Mouse (Mus musculus) yolk sac, embryonic 10.5 days (tissue): ENCODE results near the gene Hus1.

Experiments
- DNase-seq: peaks from one replicate; pipeline ENCODE4 v3.0.0-alpha.2; 2017; ENCODE audit warnings: low spot score

Hus1 gene

DNA sequence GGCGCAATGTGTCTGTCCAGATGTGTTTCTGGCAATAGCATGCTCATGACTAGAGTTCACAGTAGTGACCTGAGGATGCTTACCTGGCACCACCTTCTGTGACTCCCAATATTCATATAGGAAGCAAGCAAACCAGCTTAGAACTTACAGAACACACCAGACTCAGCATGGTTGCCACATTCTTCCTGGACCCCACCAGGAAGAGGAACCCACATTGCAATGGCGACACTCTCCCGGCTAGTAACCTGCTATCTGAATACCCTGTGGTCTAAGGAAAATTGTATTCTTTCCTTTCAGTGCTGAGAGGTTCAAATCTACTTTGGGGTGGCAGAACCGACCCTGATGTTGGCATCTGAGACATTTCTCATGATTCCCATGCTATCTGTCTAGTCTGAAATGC, 32.8 kb downstream of the Hus1 start:
- DNase-seq: no peak

DNA sequence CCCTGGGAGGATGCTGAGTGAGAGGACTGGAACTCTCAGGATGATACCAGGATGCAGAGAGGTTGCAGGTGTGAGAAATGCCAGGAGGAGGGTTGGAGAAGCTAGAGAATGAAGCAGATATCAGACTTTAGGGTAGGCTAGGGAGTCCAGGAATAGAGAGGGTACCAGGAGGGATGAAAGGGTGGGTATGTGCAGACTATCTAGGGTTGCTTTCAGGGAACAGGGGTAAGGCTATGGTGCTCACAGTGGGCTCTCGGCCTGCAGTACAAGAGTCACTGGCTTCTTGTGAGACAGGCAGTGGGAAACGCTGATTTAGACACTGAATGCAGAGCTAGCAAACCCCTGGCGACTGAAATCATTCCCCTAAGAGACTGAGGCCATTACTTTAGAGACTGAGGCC, 37.8 kb downstream of the Hus1 start, which contains the start of gene Pkd1l1:
Gene Pkd1l1, minus strand, starts transcription at position 101 of the 400 bp plus-strand sequence.
- no peak for DNase-seq

DNA sequence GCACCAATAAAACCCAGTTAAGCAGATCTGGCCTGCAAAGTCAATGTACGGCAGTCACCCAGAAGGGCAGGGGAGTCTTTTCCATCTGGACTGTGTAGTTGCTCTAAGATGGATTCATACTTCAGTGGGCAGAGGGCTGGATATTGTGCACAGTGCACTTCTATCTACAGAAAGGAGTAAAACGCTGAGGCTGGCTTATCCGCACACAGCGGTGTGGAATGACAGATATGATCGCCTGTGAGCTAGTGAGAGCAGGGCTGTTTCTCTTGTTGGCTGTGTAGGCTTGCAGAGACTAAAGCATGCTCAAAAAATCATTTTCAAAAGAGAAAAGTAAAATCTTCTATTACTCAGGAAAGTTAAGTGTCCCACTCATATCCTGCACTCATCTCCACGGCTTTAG, 38.9 kb downstream of the Hus1 start:
- DNase-seq: no peak

DNA sequence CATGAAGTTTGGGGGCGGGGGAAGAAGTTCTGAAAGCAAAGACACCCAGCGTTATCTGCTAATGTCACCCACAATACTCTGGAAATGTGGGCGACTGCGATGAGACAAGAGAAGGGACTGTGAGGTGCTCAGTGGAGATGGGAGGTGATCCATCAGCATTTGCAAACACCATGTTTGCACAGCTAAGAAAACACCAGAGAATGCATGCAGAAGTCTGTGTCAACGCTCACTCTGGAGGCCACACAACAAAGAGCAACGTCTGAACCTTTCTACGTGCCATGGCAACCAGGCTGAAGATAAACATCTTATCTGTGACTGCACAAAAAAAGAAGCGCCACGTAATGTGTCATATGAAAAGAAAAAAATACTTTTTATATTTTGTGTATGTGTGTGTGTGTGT, 40.5 kb downstream of the Hus1 start:
- no peak for DNase-seq

DNA sequence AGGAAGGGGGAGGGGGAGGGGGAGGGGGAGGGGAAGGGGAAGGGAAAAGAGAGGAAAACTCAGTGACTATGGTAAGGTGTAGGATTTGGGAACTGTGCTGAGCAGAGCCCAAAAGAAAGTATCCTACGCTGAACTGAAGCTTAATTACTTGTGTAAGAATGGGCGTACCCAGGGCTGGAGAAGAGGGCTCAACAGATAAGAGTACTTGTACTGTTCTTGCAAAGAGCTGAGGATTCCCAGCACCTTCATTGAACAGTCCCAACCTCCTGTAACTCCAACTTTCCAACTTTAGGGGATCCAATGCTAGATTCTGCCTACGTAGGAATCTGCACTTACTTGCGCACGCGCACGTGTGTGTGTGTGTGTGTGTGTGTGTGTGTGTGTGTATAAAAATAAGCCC, 42.9 kb downstream of the Hus1 start:
- no peak for DNase-seq

DNA sequence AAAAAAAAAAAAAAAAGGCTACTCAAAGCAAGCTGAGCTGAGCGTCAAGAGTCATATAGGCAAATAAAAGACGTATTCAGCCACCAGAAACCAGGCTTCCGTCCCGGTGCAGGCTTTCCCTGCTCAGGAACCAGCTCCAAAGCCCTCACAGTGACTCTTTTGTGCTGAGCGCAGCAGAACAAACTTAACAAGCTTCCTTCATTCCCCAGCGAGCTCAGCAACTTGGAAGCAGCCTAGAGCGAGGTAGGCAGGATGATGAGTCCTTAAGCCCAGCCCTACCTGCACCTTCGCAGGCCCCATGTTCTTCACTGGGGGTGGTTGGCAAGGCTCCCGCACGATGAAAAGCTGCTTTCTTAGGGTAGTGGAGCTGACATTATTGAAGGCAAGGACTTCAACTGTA, 52.4 kb downstream of the Hus1 start:
- no peak for DNase-seq

DNA sequence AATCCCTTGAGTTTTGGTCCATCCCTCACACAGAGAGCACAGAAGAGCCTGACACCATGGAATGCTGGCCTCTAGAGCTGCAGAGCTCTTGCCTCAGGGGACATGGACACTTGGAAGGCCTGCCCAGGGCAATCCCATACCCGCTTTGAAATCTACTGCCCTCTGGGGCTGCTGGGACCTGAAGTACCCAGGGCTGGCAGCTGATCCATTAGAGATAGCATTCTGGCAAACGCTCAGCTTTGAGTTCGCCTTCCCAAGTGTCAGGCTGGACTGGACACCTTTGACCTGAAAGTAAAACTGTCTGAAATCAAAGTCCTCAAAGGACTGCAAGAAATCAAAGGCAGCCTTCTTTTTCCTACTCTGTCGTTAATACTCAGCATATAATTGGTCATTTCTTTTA, 52.9 kb downstream of the Hus1 start:
- no peak for DNase-seq

DNA sequence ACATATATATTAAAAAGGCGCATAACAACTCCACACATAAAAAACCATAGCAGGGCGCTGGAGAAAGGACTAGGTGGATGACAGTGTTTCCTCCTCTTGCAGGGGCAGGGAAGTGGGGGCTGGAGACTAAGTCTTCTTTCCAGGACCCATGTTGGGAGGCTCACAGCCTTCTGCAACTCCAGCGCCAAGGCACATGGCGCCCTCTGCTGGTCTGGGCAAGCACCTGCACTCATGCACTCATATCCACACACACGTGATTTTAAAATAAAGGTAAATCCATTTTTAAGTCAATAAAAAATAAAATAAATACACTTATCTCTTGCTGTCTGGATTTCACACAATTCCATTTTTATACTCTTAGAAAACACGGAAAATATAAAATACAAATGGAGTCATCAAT, 54.0 kb downstream of the Hus1 start:
- DNase-seq: no peak

DNA sequence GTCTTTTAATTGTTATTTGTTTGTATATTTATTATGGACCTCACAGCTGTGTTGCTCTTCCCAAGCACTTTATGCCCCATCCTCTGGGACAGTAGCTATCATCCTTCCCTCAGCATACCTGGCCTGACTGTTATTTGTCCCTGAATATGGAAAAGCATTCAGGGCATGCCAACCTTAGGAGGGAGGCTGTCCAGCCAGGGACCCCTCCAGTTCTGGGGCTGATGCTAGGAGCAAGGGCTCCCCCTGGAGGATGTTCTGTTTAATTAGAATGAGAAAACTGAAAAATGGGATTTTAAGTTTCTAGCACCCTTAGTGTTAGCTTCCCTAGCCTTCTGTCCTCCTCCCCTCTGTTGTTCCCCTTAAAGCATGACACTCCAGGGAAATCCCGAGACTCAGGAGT, 55.3 kb downstream of the Hus1 start:
- no peak for DNase-seq

DNA sequence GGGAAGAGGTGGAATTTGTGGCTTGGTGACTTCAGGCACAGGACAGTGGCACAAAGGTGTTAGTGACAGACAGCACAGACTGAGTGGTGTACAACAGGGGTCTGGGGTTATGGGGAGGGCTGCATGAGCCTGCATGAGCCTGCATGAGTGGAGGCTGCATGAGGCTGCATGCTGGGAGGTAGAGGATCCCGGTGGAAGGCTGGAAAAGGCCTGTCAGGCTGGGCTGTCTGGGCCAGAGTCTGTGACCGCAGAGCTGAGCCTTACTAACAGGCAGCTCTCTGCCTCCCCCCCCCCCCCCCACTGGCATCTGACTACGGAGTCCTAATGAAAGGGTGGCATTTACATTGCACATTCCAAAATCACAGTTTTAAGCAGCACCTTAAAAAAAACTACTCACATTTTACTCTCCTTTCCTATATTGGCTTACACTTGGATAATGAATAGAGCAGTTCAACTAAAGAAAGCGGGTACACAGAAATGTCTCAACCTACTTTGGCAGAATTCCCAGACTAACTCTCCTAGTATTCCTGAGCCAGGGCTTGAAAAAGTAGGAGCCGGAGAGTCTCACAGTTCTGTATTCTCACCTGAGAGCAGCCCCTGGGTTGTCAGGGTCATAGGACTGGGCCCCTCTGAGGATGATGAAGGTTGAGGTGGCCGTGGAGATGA, 61.1 kb downstream of the Hus1 start:
- no peak for DNase-seq

DNA sequence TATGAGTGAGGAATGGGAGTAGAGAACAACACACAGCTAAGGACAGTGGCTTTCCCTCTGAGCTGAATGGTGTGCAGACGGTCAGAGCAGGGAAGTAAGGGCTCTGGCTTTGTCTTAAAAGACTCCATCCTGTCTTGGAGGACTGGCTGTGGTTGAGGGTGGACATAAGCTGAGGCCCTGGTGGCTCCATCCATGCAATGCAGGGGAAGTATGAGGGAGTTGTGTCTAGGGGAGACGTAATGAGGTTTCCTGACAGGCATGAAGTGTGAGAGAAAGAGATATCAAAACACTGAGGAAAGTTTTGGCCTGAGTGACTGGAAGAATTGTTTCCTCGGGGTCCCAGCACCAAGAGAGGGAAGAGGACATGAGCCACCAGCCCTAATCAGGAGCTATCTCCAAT, 62.1 kb downstream of the Hus1 start:
- no peak for DNase-seq

DNA sequence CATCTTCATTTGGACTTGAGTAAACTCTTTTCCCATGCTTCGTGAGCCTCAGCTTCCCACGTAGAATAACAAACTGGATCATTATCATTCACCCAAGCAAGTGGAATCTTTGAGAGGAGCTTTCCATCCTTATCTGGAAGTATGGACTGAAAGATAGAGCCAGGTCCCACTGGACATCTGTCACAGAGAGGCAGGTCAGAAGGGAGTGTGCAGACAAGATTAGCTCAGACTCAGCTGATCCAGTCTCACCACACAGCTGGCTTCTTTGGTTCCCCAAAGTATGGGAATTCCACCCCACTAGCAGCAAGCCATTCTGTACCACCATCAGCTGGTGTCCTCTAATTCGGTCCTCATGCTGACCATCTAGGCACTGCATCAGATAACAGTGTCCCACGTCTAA, 66.9 kb downstream of the Hus1 start:
- no peak for DNase-seq
